In the genomic region with DNA sequence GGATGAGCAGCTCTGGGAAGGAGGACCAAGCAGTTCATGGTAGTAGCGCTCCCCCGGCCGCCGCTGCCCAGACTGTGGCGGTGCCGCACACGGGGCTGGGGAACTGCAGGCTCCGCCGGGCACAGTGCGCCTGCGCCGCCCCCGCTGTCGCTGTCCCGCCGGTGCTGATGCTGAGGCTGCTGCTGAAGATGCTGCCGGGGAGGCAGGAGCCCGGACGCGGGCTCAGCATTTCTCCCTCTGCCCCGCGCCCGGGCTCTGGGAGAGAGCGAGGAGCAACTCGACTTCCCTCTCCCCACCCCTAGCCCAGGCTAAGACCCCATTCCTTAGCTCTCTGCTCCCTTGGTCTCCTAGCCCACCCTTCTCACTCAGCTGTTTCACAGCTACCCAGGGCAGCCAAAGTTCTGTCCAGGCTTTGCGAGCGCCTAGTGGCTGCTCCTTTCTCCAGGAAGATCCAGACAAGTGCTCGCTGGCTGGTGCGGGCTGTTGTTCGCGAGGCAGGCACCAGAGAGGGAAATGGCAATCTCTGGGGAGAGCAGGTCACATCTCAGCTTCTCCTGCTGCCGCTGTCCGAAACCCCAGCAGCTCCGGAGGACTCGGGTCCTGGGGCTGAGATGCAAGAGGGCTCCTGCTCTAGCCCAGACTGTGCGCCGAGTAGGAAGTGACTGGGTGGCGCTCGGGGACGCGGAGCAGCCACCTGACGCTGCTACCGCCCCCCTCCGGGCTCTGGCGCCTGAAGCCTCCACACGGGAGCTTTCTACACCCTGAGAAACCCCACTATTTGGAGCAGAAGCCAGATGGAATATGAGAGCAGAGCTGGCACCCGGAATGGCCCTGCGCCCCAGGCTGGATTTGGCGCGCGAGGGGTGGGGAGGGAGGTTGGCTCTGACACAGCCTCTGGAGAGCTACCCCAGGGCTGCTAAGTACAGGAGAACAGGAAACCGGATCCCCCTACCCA, we compare ENCODE assay signal across 10 mouse cellular contexts. TPM values are rescaled to one million over a fixed set of nuclear protein-coding genes. Genes with fewer than 3 reads are reported as not detected.
DNase-seq lines count a peak whose midpoint lies in the region; ATAC-seq lines count a peak whose summit lies in the region.
"Had no signal": no experiment of that assay in that cellular context is flagged by ENCODE, and none has a peak within 500 bp of the region (broad histone marks: within the 10 kb centered on the region; RNA-seq: fewer than 3 reads in every experiment).

A gene (minus strand): TSS at position 642 of the 955 bp plus-strand sequence.

- peaks cover 81% of the 10 kb centered on the region for H3K27me3 ChIP-seq in heart, embryonic 12.5 days (replicated peaks)
- peaks cover 41% of the 10 kb centered on the region for H3K27me3 ChIP-seq in embryonic facial prominence, embryonic 12.5 days
- peaks cover 44% of the 10 kb centered on the region for H3K27me3 ChIP-seq in neural tube, embryonic 13.5 days

- no peak within 1 kb of the TSS for H3K27ac ChIP-seq in heart, embryonic 12.5 days (ENCODE audit: poor library complexity, severe bottlenecking)
- H3K27ac ChIP-seq in embryonic facial prominence, embryonic 12.5 days: no peak within 1 kb of the TSS
- H3K27ac ChIP-seq in neural tube, embryonic 13.5 days (replicated peaks): peak within 1 kb of the TSS; percentile 81
- H3K27ac ChIP-seq: liver, embryonic 14.5 days had no signal

- DNase-seq in heart, postnatal 25 days (ENCODE audit: low spot score): no peak
- DNase-seq in ES-CJ7 (ENCODE audit: low read depth, low spot score): peak; percentile 69
- DNase-seq in left cerebral cortex, adult 9 months (ENCODE audit: low spot score in 2 of 2): peak; percentile 33 to 64
- DNase-seq in urinary bladder, adult 18-20 months (ENCODE audit: low spot score in 2 of 2): no peak

- H3K36me3 ChIP-seq in heart, embryonic 12.5 days: no peaks in the 10 kb centered on the region
- no peaks in the 10 kb centered on the region for H3K36me3 ChIP-seq in embryonic facial prominence, embryonic 12.5 days
- no peaks in the 10 kb centered on the region for H3K36me3 ChIP-seq in neural tube, embryonic 13.5 days
- H3K36me3 ChIP-seq: G1E had no signal

- H3K4me1 ChIP-seq in heart, embryonic 12.5 days (replicated peaks): peaks cover 15% of the 10 kb centered on the region
- H3K4me1 ChIP-seq in embryonic facial prominence, embryonic 12.5 days: peaks cover 12% of the 10 kb centered on the region; the same call in 1 of the 2 replicates
- H3K4me1 ChIP-seq in neural tube, embryonic 13.5 days (replicated peaks): peaks cover 15% of the 10 kb centered on the region

- ATAC-seq in heart, embryonic 12.5 days (ENCODE audit: insufficient number of reproducible peaks, low FRiP score): peak; percentile 78
- ATAC-seq in embryonic facial prominence, embryonic 12.5 days (ENCODE audit: insufficient number of reproducible peaks, insufficient read depth, low FRiP score, low TSS enrichment): peak; percentile 90
- ATAC-seq in hematopoietic stem cell, adult 5-6 weeks (replicated peaks in 1 of 2; ENCODE audit: insufficient read depth in 1 of 2, low FRiP score in 2 of 2, low TSS enrichment in 1 of 2, low read depth in 1 of 2, poor library complexity in 2 of 2, severe bottlenecking in 2 of 2): peak; percentile 6 to 29; a peak in 1 of 4 replicates
- ATAC-seq in neural tube, embryonic 13.5 days (ENCODE audit: low read depth): peak; percentile 95

- peak within 1 kb of the TSS; percentile 48 for H3K4me3 ChIP-seq in heart, embryonic 12.5 days
- H3K4me3 ChIP-seq in embryonic facial prominence, embryonic 12.5 days: peak within 1 kb of the TSS; percentile 46
- H3K4me3 ChIP-seq in neural tube, embryonic 13.5 days: peak within 1 kb of the TSS; percentile 69

- WGBS in heart, embryonic 12.5 days: under 1% methylated on average over 52 of the region's 52 CpGs
- whole genome bisulfite sequencing in embryonic facial prominence, embryonic 12.5 days: 1% methylated on average over 52 of the region's 52 CpGs
- WGBS in neural tube, embryonic 13.5 days: under 1% methylated on average over 47 of the region's 52 CpGs

- H3K9me3 ChIP-seq in heart, embryonic 12.5 days (replicated peaks): no peaks in the 10 kb centered on the region
- H3K9me3 ChIP-seq in embryonic facial prominence, embryonic 12.5 days: no peaks in the 10 kb centered on the region
- H3K9me3 ChIP-seq in neural tube, embryonic 13.5 days: no peaks in the 10 kb centered on the region
- H3K9me3 ChIP-seq: G1E had no signal

- intact Hi-C loops in heart, postnatal 25 days (cut with DNase I): no loop called here

- peak within 1 kb of the TSS; percentile 43; the same call in 1 of the 2 replicates for H3K9ac ChIP-seq in heart, embryonic 12.5 days
- H3K9ac ChIP-seq in embryonic facial prominence, embryonic 12.5 days: peak within 1 kb of the TSS; percentile 40; the same call in 1 of the 2 replicates
- H3K9ac ChIP-seq in neural tube, embryonic 13.5 days: peak within 1 kb of the TSS; percentile 83
- H3K9ac ChIP-seq: liver, embryonic 14.5 days had no signal

- peak within 1 kb of the TSS; percentile 77 for H3K4me2 ChIP-seq in heart, embryonic 12.5 days
- peak within 1 kb of the TSS; percentile 89 for H3K4me2 ChIP-seq in embryonic facial prominence, embryonic 12.5 days (replicated peaks)
- H3K4me2 ChIP-seq in neural tube, embryonic 13.5 days: peak within 1 kb of the TSS; percentile 98

RNA-seq across cellular contexts. Expression of the gene that starts here (rescaled TPM):
- 0.05 TPM in 1 of 2 replicates, not detected in the other for polyA plus RNA-seq in heart, embryonic 12.5 days (2016; fragmentation: Nextera tagmentation; extraction: Ambion mirVana)
- total RNA-seq in heart, postnatal 25 days (2021): not detected
- 0.45 and 0.48 TPM in 2 replicates for polyA plus RNA-seq in embryonic facial prominence, embryonic 12.5 days (2016; fragmentation: Nextera tagmentation; extraction: Ambion mirVana)
- not detected in 2 replicates for total RNA-seq in hematopoietic stem cell, adult 5-6 weeks (2017)
- polyA plus RNA-seq in neural tube, embryonic 13.5 days (2015; fragmentation: Nextera tagmentation; extraction: Ambion mirVana): 3.4 and 4.1 TPM in 2 replicates
- total RNA-seq: G1E had no signal
- polyA plus RNA-seq: G1E; liver, embryonic 14.5 days had no signal

Comparison
In these comparisons a context has a peak if more than half of its experiments do, and no peak if none do; other contexts are left out.
1. Peak in ATAC-seq, H3K4me3 ChIP-seq, H3K9ac ChIP-seq and H3K4me2 ChIP-seq in heart, embryonic 12.5 days; RNA of the gene not detected or under 1 TPM.
2. Peak in ATAC-seq, H3K4me3 ChIP-seq, H3K9ac ChIP-seq and H3K4me2 ChIP-seq in embryonic facial prominence, embryonic 12.5 days; RNA of the gene not detected or under 1 TPM.
3. Peak in ATAC-seq in hematopoietic stem cell, adult 5-6 weeks; RNA of the gene not detected or under 1 TPM.
4. ATAC-seq: peak in every context shown above with its lines; median percentile 95 in neural tube, embryonic 13.5 days; 90 in embryonic facial prominence, embryonic 12.5 days; 78 in heart, embryonic 12.5 days; 18 in hematopoietic stem cell, adult 5-6 weeks.
5. DNase-seq: peak in ES-CJ7 (single experiment) and left cerebral cortex, adult 9 months (2 of 2); none in heart, postnatal 25 days (single experiment) and urinary bladder, adult 18-20 months (0 of 2).
6. Peak in every context shown above with its lines, with median percentiles within 50 percentile points of each other: H3K4me2 ChIP-seq, H3K4me3 ChIP-seq and H3K9ac ChIP-seq.